9 mouse cellular contexts compared by ENCODE assay signal in genomic region chr2:167476200-167476688, GRCm38 (mm10). TPM values are rescaled to one million over a fixed set of nuclear protein-coding genes. Genes with fewer than 3 reads are reported as not detected.
DNase-seq lines count a peak whose midpoint lies in the region; ATAC-seq and TF ChIP-seq lines count a peak whose summit lies in the region.
"Had no signal": no experiment of that assay in that cellular context is flagged by ENCODE, and none has a peak within 500 bp of the region (broad histone marks: within the 10 kb centered on the region; RNA-seq: fewer than 3 reads in every experiment).

No protein-coding gene starts in this region.

- peak overlapping the region; percentile 92 for H3K27ac ChIP-seq in layer of hippocampus, adult 2 months

- intact Hi-C loops in heart, postnatal 14 days (cut with DNase I) = no loop called here

- no peak overlapping the region for H3K4me3 ChIP-seq in layer of hippocampus, adult 2 months

- DNase-seq in urinary bladder, postnatal 4 days (ENCODE audit: low spot score in 2 of 2) = peak; percentile 75 to 76
- no peak for DNase-seq in urinary bladder, postnatal 25 days (ENCODE audit: low spot score)
- peak; percentile 58 to 73 for DNase-seq in heart, postnatal 14 days
- DNase-seq in layer of hippocampus, adult 2 months (ENCODE audit: low spot score in 2 of 2) = peak; percentile 74 to 79
- peak; percentile 41 for DNase-seq in lung, postnatal 14 days
- DNase-seq in right cerebral cortex, postnatal 14 days = peak; percentile 79
- DNase-seq in thymus, postnatal 25 days = no peak

- 0 out of 2 replicates have a peak, but pooled peaks have one; percentile 15 for ATAC-seq in erythroblast, adult 5-6 weeks (replicated peaks; ENCODE audit: low FRiP score, poor library complexity, severe bottlenecking)
- ATAC-seq: Patski had no signal

- TF ChIP-seq CTCF in layer of hippocampus, adult 2 months (conservative IDR thresholded peaks at IDR 0.05) = peak; percentile 58

RNA-seq across cellular contexts. Expression of gene Rnf114, which starts 16.2 kb away (rescaled TPM):
- 39.6 and 41.6 TPM in 2 replicates for total RNA-seq in erythroblast, adult 5-6 weeks (2015; ENCODE audit: low replicate concordance)
- total RNA-seq in erythroblast, adult 5-6 weeks (2017; ENCODE audit: low replicate concordance) = 32.3 and 41.5 TPM in 2 replicates
- 10 to 100 TPM; 50.7 to 52.1 TPM for total RNA-seq in heart, postnatal 14 days (2021)
- total RNA-seq in layer of hippocampus, adult 2 months (2021) = 10 to 100 TPM; 50.9 to 51.6 TPM

RNA-seq across cellular contexts. Expression of gene Spata2, which starts 16.4 kb away (rescaled TPM):
- 6.1 and 9.4 TPM in 2 replicates for total RNA-seq in erythroblast, adult 5-6 weeks (2015; ENCODE audit: low replicate concordance)
- 6.3 and 7.6 TPM in 2 replicates for total RNA-seq in erythroblast, adult 5-6 weeks (2017; ENCODE audit: low replicate concordance)
- 10 to 100 TPM; 18.2 to 20.9 TPM for total RNA-seq in heart, postnatal 14 days (2021)
- total RNA-seq in layer of hippocampus, adult 2 months (2021) = 10 to 100 TPM; 80.9 to 82.4 TPM

RNA-seq across cellular contexts. Expression of gene Slc9a8, which starts 54.7 kb away (rescaled TPM):
- total RNA-seq in erythroblast, adult 5-6 weeks (2015; ENCODE audit: low replicate concordance) = 123 and 129 TPM in 2 replicates
- total RNA-seq in erythroblast, adult 5-6 weeks (2017; ENCODE audit: low replicate concordance) = 111 and 194 TPM in 2 replicates
- 10 to 100 TPM; 23.0 to 25.2 TPM for total RNA-seq in heart, postnatal 14 days (2021)
- 10 to 100 TPM; 33.2 to 34.5 TPM for total RNA-seq in layer of hippocampus, adult 2 months (2021)

Comparison
In these comparisons a context has a peak if more than half of its experiments do, and no peak if none do; other contexts are left out.
1. DNase-seq: peak in urinary bladder, postnatal 4 days (2 of 2), heart, postnatal 14 days (2 of 2), layer of hippocampus, adult 2 months (2 of 2), lung, postnatal 14 days (single experiment) and right cerebral cortex, postnatal 14 days (single experiment); none in urinary bladder, postnatal 25 days (single experiment) and thymus, postnatal 25 days (single experiment).